Mouse (Mus musculus) liver, adult 2 months (tissue): ENCODE measurements around the gene Ctsq. TPM values are rescaled to one million over a fixed set of nuclear protein-coding genes. Genes with fewer than 3 reads are reported as not detected.

Experiments
- polyA plus RNA-seq: library from polyadenylated mRNA; depleted of rRNA; stranded (reverse); fragments of >200 nt; gene quantifications from 2 replicates; pipeline ENCODE4 v1.2.3, GENCODE M21; 2012; rRNA removed
- total RNA-seq: library from RNA; depleted of rRNA; stranded (reverse); fragments of >200 nt; gene quantifications from 2 replicates; pipeline ENCODE4 v1.2.3, GENCODE M21; 2014; rRNA removed

Gene Ctsq
- total and polyA plus RNA-seq, 2 experiments = not detected

Other genes with a start within 250 kb of the Ctsq start
- not detected in 2 replicates for gene Ctsll3, start 237.8 kb downstream of the Ctsq start, total RNA-seq
- not detected in 2 replicates for gene Ctsll3, start 237.8 kb downstream of the Ctsq start, polyA plus RNA-seq
- 0.46 TPM in 1 of 2 replicates, not detected in the other for gene 4930486L24Rik, start 176.2 kb downstream of the Ctsq start, total RNA-seq
- gene 4930486L24Rik, start 176.2 kb downstream of the Ctsq start, polyA plus RNA-seq = not detected in 2 replicates
- 0.60 TPM in 1 of 2 replicates, not detected in the other for gene Gm49392, start 143.7 kb downstream of the Ctsq start, total RNA-seq
- gene Gm49392, start 143.7 kb downstream of the Ctsq start, polyA plus RNA-seq = not detected in 2 replicates
- gene Ctla2b, start 143.2 kb downstream of the Ctsq start, total RNA-seq = 6.4 and 11.4 TPM in 2 replicates
- 0.72 and 2.2 TPM in 2 replicates for gene Ctla2b, start 143.2 kb downstream of the Ctsq start, polyA plus RNA-seq
- gene Tpbpb, start 135.8 kb downstream of the Ctsq start, total RNA-seq = not detected in 2 replicates
- not detected in 2 replicates for gene Tpbpb, start 135.8 kb downstream of the Ctsq start, polyA plus RNA-seq
- gene Gm49393, start 105.0 kb downstream of the Ctsq start, total RNA-seq = not detected in 2 replicates
- gene Gm49393, start 105.0 kb downstream of the Ctsq start, polyA plus RNA-seq = not detected in 2 replicates
- 2.1 and 3.4 TPM in 2 replicates for gene Gm49391, start 104.1 kb downstream of the Ctsq start, total RNA-seq
- 0.51 and 0.61 TPM in 2 replicates for gene Gm49391, start 104.1 kb downstream of the Ctsq start, polyA plus RNA-seq
- gene Ctla2a, start 104.0 kb downstream of the Ctsq start, total RNA-seq = 3.9 and 5.7 TPM in 2 replicates
- 0.22 and 0.93 TPM in 2 replicates for gene Ctla2a, start 104.0 kb downstream of the Ctsq start, polyA plus RNA-seq
- not detected in 2 replicates for gene Tpbpa, start 98.6 kb downstream of the Ctsq start, total RNA-seq
- not detected in 2 replicates for gene Tpbpa, start 98.6 kb downstream of the Ctsq start, polyA plus RNA-seq
- gene Ctsj, start 34.7 kb downstream of the Ctsq start, total RNA-seq = not detected in 2 replicates
- gene Ctsj, start 34.7 kb downstream of the Ctsq start, polyA plus RNA-seq = not detected in 2 replicates
- gene Ctsr, start 123.6 kb upstream of the Ctsq start, total RNA-seq = not detected in 2 replicates
- not detected in 2 replicates for gene Ctsr, start 123.6 kb upstream of the Ctsq start, polyA plus RNA-seq
- not detected in 2 replicates for gene Cts6, start 162.8 kb upstream of the Ctsq start, total RNA-seq
- gene Cts6, start 162.8 kb upstream of the Ctsq start, polyA plus RNA-seq = not detected in 2 replicates
- gene Cts8, start 214.7 kb upstream of the Ctsq start, total RNA-seq = not detected in 2 replicates
- gene Cts8, start 214.7 kb upstream of the Ctsq start, polyA plus RNA-seq = not detected in 2 replicates
- not detected in 2 replicates for gene Gm49398, start 248.2 kb upstream of the Ctsq start, total RNA-seq
- gene Gm49398, start 248.2 kb upstream of the Ctsq start, polyA plus RNA-seq = not detected in 2 replicates